Mouse (Mus musculus): Measurements from ENCODE around the gene Khsrp. TPM values are rescaled to one million over a fixed set of nuclear protein-coding genes. Genes with fewer than 3 reads are reported as not detected.
"Not testable (repeated sequence)": the region's sequence is repeated elsewhere in the genome, so short reads cannot be mapped to it uniquely, and the experiment has no call there.

The Khsrp gene
- total RNA-seq (2015; ENCODE audit: low replicate concordance) = 87.6 and 97.7 TPM in 2 replicates
- 85.6 and 85.9 TPM in 2 replicates for total RNA-seq (2017; ENCODE audit: low replicate concordance)

DNA sequence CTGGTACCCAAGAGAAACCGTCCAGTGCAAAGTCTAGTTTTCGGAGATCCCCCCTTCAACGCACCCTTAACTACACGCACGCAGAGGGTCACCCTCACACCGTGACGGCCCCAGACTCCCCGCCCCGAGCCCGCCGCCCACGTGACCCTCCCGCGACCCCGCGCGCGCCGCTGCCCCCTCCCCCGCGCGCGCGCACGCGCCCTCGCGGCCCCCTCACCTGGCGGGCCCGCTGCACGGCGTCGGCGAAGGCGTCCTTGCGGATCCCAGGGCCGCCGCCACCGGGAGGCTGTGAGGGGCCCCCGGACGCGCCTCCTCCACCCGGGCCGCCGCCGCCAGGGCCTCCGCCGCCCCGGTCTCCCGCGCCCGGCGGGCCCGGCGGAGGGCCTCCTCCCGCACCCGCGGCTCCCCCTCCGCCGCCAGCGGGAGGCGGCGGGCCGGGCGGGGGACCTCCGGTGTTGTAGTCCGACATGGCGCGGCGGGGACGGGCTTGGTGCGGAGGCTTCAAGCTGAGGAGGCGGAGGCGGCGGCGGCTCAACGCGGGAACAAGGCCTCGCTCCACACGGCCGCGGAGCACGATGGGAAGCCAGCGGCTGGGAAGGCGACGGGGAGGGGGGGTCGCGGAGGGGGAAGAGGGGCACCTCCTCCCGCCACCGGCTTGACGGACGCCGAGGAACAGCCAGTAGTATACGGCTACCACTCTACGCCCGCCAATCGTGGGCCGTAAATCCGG, at the start of gene Khsrp:
TSS of gene Khsrp (minus strand) at position 592 of the 730 bp plus-strand sequence.
- no peak for ATAC-seq (replicated peaks; ENCODE audit: low FRiP score, poor library complexity, severe bottlenecking)

DNA sequence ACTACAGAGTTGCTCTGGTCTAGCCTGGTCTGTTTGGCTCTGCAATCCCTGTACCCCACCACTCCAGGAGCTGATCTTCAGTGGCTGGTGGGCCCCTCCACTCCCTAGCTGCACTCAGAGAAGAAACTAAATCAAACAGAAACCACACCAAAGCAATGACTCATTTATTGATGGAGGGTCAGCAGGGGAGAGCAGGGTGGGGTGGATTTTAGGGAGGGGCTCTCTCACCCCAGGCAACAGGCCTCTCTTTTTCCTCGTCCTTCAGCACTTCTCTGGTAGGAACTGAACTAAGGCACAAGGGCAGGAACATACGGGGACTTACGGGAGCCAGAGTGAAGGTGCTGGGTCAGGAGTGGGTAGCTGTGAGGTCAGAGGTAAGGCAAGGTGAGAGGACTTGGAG, 48.6 kb upstream of the Khsrp start:
- no peak for ATAC-seq (replicated peaks; ENCODE audit: low FRiP score, poor library complexity, severe bottlenecking)

DNA sequence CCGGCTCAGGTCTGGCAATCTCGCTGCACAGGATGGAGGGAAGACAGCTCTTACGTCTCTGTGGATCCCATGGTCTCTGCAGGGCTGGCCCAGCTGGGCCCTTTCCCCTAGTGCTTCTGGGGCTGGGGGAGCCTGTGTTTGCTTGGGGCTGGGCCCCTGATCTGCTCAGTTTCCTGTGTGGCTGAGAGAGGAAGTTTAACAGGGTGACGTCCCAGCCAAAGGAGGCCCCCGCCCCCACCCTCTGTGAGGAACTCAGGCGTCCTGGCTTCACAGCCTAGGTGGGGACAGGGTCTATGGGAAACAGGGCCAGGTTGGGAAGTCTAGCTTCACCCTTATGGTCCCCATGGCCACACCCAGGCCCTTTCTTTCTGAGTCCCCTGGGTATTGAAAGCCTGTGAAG, 47.0 kb upstream of the Khsrp start, which contains the start of gene Dennd1c:
TSS of gene Dennd1c (minus strand) at position 179 of the 400 bp plus-strand sequence.
- ATAC-seq (replicated peaks; ENCODE audit: low FRiP score, poor library complexity, severe bottlenecking) = no peak

DNA sequence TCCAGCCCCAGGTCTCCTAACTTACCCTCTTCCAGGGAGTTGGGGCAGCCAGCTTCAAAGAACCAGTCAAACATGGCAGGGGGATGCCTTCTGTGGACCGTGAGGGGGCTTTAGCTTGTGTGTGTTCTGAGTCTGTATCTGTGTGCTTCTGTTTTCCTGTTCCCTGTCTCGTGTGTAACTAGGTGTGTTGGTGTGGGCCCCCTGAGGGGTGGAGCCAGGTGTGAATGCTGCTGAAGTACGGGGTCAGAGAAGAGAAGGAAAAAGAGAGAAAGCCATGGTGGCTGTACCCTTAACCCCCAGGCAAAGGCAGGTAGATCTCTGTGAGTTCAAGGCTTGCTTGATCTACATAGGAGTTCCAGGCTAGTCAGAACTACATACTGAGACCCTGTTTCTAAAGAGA, 45.6 kb upstream of the Khsrp start:
- no peak for ATAC-seq (replicated peaks; ENCODE audit: low FRiP score, poor library complexity, severe bottlenecking)

DNA sequence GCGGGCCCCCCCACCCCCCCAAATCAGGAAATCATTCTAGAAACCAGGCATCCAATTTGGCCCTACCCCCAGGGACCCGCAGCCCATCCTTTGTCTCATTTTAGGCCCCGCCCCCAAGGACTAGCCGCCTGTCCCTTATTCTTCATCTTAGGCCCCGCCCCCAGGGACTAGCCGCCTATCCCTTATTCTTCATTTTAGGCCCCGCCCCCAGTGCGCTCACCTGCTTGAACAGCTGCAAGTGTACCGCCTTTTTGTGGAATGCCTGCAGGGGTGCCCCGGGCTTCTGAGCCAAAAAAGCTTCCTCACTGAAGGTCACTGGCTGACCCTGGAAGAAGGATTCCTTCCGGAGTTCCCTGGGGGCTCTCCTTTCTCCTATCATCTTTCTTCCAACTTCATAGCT, 39.4 kb upstream of the Khsrp start:
- no peak for ATAC-seq (replicated peaks; ENCODE audit: low FRiP score, poor library complexity, severe bottlenecking)

DNA sequence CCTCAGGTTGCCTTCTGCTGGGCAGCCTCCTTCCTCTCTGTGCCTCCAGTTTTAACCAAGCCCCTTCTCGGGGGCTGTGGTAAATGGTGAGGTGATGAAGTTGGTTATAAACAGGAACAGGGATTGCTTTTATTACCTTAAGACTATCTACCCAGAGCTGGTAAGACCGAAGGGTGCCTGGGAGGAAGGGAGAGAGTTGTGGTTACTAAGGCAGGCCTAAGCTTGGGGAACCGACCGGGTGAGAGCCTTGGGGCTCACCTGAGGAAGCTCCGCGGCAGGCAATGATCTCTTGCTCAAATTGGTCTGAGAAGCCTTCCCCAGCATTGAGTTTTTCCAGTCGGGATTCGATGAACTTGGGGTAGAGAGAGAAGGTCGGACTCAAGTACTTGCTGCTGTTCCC, 39.0 kb upstream of the Khsrp start:
- no peak for ATAC-seq (replicated peaks; ENCODE audit: low FRiP score, poor library complexity, severe bottlenecking)

DNA sequence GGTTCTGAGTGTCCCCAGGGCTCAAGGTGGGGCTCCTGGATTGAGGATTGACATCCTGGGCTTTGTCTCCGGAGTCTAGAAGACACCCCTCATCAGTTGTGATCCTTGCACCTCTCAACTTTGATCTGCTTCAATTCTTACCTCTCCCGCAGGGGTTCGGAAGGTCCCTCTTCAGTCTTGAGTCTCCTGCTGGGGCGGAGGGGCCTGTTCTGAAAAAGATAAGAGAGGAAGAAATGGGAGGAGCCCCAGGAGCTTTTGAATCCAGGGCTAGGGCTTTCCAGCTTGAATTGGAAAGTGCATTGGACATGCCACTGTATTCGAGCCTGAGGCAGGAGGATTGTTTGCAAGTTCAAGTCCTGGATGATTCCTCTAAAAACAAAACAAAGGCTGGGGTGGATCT, 35.6 kb upstream of the Khsrp start:
- no peak for ATAC-seq (replicated peaks; ENCODE audit: low FRiP score, poor library complexity, severe bottlenecking)

DNA sequence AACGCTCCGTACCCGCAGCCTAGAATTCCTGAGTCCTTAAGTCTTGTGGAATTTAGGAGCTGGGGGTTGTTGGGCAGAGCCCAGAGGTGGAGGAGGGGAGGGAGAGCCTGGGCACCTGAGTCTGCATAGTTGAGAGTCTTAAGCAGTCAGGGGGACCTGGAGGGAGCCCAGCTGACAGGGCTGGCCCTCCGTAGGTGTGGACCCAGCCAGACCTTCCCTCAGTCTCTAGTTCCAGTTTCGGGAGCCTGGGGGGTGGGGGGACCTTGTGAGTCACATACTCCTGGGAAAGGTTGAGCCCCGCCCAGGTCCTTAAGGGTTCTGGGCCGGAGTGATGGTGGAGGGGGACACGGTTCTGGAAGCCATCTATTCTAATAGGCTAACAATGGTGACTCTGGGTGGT, 31.7 kb upstream of the Khsrp start:
- ATAC-seq (replicated peaks; ENCODE audit: low FRiP score, poor library complexity, severe bottlenecking) = no peak

DNA sequence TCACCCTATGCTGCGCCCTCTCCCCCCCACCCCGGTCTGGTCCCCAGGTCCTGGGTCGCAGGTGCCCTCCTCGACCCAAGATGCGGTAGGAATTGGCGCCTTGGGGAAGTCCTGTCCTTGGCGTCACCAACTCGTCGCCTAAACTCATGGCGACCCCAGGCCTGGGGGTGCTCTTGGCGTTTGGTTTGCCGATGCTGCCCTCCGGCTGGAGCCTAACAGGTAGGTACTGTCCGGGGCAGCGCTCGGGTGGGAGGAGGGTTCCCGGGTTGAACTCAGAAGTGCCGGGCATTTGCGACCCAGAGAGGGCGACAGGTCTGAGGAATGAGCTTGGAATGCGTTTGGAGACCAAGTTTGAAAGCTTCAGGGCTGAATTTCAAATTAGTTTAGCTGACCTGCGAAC, 31.2 kb upstream of the Khsrp start:
- ATAC-seq (replicated peaks; ENCODE audit: low FRiP score, poor library complexity, severe bottlenecking) = no peak

DNA sequence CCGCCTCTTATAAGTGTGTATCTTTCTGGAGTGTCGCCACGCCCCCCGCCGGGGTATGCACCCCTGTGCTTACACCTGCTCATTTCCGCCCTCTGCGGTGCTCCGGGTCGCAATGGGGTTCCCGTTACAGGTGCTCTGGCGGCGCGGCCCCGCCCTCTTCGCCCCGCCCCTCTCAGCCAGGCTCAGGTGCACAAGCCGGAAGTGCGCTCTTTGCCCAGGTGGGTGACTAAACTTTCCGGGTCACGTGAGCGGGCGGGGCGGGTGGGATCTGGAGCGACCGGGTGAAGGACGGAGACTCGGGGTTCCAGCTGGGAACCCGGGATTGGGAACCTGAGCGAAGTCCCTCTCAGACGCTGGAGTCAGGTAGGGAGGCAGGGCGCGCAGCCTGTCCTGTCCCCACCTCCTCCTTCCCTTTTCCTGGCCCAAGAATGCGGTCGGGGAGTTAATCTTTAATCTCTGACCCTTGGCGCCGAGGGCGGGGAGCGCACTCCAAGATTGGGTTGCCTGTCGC, 30.7 kb upstream of the Khsrp start:
- ATAC-seq (replicated peaks; ENCODE audit: low FRiP score, poor library complexity, severe bottlenecking) = no peak

DNA sequence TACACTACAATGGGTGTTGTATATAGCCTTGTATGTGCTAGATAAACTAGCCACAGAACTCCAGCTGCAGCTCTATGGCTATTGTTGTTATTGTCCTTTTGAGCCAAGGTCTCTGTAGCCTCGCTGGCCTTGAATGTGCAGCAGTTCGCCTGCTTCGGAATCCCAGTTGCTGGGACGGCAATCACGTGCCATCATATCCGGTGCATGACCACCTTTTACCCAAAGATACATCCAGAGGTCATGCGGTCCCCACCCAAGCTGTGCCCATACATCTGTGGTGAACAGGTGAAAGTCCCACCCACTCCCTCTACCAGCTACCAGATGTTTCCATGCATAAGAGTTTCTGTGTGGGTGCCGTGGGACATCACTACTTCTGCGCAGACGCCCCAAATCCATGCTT, 29.7 kb upstream of the Khsrp start:
- ATAC-seq (replicated peaks; ENCODE audit: low FRiP score, poor library complexity, severe bottlenecking) = no peak

DNA sequence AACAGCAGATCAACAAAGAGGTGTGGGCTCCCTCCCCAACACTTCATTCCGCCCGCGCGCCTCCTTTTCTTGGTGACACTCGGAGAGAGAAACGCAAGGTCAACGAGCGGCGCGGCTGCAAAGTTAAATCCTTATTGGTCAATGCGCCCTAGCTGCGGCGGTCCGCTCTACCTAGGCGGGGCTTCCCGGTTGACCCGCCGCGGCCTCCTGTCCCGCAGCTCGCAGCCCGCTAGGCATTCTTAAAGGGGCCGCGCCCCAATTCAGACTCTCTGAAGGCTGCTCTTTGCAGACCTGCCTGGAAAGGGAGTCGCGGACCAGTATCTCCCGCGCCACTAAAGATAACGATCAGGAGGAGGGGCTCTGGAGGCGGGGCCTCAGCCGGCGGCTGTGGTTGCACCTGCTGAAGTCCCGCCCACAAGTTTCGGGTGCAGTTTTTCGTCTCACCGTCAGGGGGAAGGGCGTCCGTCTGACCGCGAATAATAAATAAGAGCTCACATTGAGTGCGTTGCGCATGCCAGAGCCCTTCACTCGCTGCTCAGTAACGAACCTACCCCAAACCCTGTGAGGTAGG, 29.0 kb upstream of the Khsrp start:
- ATAC-seq (replicated peaks; ENCODE audit: low FRiP score, poor library complexity, severe bottlenecking) = peak; percentile 83

DNA sequence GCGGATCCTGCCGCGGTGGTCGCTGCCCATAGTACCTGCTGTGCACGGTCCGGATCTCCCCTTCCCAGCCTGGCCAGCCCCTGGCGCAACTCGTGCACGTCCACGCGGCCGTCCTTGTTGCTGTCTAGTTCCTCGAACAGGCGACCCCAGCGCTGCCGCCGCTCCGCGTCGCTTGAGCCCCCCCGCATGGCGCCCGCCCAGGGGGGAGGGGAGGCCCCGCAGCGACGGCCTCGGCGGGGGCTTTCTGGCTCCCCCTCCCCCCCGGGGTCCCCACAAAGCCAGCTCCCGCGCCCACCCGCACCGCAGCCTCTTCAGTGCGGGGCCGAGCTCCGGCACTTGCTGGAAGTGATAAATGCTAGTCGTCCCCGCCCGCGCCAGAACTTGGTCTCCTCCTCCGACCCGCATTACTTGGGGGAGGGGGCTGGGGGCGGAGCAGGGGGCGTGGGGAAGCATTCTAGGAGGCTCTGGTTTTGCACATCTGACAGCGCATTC, 28.2 kb upstream of the Khsrp start, which contains the start of gene Slc25a23:
TSS of gene Slc25a23 (minus strand) at position 378 of the 492 bp plus-strand sequence.
- no peak for ATAC-seq (replicated peaks; ENCODE audit: low FRiP score, poor library complexity, severe bottlenecking)

DNA sequence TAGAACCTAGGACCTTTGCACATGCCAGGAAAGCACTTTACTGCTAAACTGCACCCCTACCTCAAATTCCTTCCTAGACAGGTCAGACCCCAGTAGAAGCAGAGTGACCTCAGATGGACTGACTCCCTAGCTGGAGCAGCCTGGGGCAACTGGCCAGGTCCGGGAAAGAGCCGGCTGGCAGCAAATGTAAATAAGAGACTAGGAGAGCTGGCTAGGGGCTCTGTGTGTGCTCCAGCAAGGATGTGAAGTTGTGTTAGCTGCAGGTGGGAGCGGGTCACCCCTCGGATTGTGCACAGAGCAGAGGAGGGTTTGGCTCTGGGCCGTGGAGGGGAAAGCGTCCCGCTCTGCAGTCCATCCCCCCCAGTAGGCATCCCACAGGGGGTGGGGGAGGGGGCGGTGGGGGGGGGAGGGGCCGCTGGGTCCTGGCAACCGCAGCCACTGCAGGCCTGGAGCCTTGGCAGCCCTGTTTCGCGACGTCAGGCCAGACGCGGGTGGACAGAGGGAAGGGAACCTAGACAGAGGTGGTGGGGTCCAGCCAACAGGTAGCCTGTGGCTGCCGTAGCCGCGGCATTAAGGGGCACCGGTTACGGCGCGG, 27.7 kb upstream of the Khsrp start, which contains the start of gene Crb3:
TSS of gene Crb3 (plus strand) at position 215 of the 595 bp plus-strand sequence.
- no peak for ATAC-seq (replicated peaks; ENCODE audit: low FRiP score, poor library complexity, severe bottlenecking)

DNA sequence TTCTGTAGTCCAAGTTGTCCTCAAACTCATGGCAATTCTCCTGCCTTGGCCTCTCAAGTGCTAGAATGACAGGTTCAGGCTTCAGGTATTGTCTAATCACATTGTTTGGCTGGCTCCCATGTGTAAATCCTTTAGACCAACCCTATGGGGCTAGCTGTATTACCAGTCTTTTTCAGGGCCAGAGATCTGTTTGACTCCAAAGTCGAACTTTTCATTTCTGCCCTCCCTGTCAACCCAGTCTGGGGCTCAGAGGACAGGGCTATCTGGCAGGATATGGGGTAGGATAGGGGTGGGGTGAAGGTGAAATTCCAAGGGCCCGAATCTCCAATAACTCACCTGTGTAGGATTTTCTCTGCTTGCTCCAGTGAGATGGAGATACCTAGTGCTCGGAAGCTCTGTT, 24.9 kb upstream of the Khsrp start:
- no peak for ATAC-seq (replicated peaks; ENCODE audit: low FRiP score, poor library complexity, severe bottlenecking)

DNA sequence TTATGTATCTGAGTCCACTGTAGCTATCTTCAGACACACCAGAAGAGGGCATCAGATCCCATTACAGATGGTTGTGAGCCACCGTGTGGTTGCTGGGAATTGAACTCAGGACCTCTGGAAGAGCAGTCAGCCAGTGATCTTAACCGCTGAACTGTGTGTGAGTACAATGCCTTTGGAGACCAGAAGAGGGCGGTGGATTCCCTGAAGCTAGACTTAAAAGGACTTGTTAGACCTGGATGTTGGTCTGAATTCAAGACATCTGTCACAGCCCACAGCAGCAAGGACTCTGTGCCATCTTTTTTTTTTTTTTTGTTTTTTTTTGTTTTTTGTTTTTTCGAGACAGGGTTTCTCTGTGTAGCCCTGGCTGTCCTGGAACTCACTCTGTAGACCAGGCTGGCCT, 20.4 kb upstream of the Khsrp start:
- not testable (repeated sequence) for ATAC-seq (replicated peaks; ENCODE audit: low FRiP score, poor library complexity, severe bottlenecking)

DNA sequence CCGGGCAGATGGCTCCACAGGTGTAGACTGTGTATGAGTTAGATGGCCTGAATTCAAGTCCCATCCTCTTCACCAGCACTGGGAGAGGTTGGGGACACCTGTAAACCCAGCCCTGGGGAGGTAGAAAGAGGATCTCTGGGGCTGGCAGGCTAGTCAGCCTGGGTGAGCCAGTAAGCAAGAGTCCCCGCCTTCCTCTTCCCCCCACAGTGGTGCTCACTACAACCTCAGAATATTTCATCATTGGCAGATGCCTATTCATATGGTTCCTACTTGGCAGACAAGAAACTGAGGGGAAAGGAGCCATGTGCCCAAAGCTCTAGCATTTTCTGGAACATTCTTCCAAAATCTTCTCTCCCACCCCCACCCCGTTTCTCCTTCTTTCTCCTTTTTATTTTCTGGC, 17.5 kb upstream of the Khsrp start:
- no peak for ATAC-seq (replicated peaks; ENCODE audit: low FRiP score, poor library complexity, severe bottlenecking)

DNA sequence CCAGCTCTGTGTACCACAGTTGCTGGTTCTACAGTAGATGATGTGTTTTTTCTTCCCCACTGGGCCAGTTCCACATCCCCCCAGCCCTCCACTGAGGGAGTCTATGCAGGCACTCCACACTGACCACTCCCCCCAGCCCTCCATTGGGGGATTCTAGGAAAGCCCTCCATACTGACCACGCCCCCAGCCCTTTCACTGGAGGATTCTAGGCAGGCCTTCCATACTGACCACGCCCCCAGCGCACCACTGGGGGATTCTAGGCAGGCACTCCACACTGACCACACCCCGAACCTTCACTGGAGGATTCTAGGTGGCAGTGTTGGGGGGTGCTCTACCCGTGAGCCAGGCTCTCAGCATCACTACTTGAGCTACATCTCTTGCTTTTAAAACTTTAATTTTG, 16.1 kb upstream of the Khsrp start:
- ATAC-seq (replicated peaks; ENCODE audit: low FRiP score, poor library complexity, severe bottlenecking) = no peak

DNA sequence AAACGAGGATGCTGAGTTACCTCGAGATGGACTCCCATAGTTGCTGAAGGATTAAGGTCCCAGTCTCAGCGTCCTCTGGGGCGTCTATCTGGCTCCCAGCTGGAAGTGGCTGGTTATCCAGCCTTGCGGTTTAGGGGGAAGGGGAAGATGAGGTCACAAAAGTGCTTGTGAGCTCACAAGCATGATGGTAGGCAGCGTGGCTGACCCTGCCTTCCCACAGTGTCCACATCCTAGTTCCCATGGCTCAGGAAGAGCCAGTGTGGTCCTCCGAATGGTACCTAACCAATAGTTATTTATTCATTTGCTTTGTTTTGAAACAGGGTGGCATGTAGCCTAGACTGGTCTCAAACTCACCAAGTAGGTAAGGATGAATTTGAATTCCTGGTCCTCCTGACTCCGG, 10.2 kb upstream of the Khsrp start, which contains the start of gene Slc25a41:
TSS of gene Slc25a41 (minus strand) at position 101 of the 400 bp plus-strand sequence.
- no peak for ATAC-seq (replicated peaks; ENCODE audit: low FRiP score, poor library complexity, severe bottlenecking)

DNA sequence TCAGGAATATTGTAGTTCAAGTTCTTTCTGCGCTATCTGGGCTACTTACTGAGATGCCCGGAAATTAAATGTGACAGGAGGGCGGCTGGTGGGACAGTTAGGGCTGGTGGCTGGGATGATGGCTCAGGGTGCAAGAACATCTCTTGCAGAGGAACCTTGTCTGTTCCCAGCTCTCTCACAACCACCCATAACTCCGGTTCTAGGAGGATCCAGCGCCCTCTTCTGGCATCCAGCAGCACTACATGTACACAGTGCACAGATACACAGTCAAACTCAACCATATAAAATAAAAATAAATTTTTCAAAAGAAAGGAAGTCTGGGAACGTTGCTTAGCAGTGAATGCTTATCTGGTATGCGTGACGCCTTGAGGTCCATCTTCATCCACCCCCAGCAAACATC, 7.7 kb upstream of the Khsrp start:
- no peak for ATAC-seq (replicated peaks; ENCODE audit: low FRiP score, poor library complexity, severe bottlenecking)

DNA sequence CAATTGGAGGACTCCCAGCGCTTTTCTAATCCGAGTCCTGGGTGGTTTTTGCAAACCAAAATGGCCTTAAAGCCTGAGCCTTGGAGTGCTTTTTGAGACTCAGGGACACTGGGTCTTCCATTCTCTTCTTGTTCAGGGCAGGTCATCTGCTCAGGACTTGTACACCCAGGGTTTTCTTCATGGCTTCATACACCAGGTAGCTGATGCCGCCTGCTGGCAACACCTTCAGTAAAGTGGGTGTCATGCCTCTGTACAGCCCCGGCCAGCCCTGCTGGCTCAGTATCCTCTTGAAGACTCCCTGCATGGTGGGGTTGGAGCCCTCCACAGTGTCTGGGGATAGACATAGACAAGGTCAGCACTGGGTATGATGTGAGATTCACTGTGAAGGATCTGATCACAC, 1.5 kb upstream of the Khsrp start:
- ATAC-seq (replicated peaks; ENCODE audit: low FRiP score, poor library complexity, severe bottlenecking) = no peak

All from erythroid progenitor cell, adult 5-6 weeks (primary cell).